Comparison of ENCODE assay signal across 19 mouse cellular contexts in the genomic region with DNA sequence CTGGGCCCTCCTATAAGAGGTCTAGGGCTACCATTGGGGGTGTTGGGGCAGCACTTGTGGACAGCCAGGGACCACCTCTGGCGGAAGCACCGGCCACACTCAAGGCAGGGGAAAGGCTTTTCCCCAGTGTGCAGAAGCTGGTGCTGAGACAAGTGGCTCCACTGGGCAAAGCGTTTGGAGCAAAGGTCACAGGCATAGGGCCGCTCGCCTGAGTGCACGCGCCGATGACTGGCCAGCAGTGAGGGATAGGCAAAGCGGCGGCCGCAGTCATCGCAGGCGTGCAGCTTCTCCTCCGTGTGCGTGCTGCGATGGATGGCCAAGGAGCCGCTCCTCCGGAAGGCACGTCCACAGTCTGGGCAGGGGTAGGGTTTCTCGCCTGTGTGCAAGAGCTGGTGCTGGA. TPM values are rescaled to one million over a fixed set of nuclear protein-coding genes. Genes with fewer than 3 reads are reported as not detected.
DNase-seq lines count a peak whose midpoint lies in the region; ATAC-seq and TF ChIP-seq lines count a peak whose summit lies in the region.
"Had no signal": no experiment of that assay in that cellular context is flagged by ENCODE, and none has a peak within 500 bp of the region (broad histone marks: within the 10 kb centered on the region; RNA-seq: fewer than 3 reads in every experiment).

No protein-coding gene starts in this region.

- no peak overlapping the region for H3K27ac ChIP-seq in kidney, embryonic 15.5 days
- H3K27ac ChIP-seq: embryonic facial prominence, embryonic 10.5 days; forebrain, embryonic 10.5 days; gastrocnemius, adult 2 months; heart, embryonic 13.5 days had no signal

- WGBS in kidney, embryonic 15.5 days, result 91% methylated on average over 20 of the region's 20 CpGs

- DNase-seq in kidney, adult 18-20 months, result peak; percentile 50
- peak; percentile 36 to 62 for DNase-seq in kidney, adult 8-10 months
- DNase-seq in kidney, postnatal 25 days, result peak; percentile 55 to 58
- DNase-seq in spleen, adult 12 weeks (ENCODE audit: low spot score), result no peak
- DNase-seq in urinary bladder, postnatal 10 days (ENCODE audit: low spot score), result no peak
- DNase-seq: adrenal gland, adult 8-10 months; adrenal gland, postnatal 36 days; cerebellum, adult 2 months; cerebellum, postnatal 10 days; gastrocnemius, adult 2 months; gastrocnemius, postnatal 25 days; heart, postnatal 36 days had no signal

- H3K9me3 ChIP-seq in kidney, embryonic 15.5 days (replicated peaks), result no peaks in the 10 kb centered on the region
- no peaks in the 10 kb centered on the region for H3K9me3 ChIP-seq in E14TG2a.4 (ENCODE audit: low read length)
- H3K9me3 ChIP-seq: embryonic facial prominence, embryonic 10.5 days; heart, embryonic 13.5 days had no signal

- H3K4me1 ChIP-seq in kidney, embryonic 15.5 days, result peaks cover 7% of the 10 kb centered on the region
- peaks cover 34% of the 10 kb centered on the region for H3K4me1 ChIP-seq in E14TG2a.4 (replicated peaks; ENCODE audit: low read depth, low read length)

- no peak overlapping the region for H3K4me2 ChIP-seq in kidney, embryonic 15.5 days
- H3K4me2 ChIP-seq: heart, embryonic 13.5 days had no signal

- H3K27me3 ChIP-seq in kidney, embryonic 15.5 days, result no peaks in the 10 kb centered on the region
- peaks cover 20% of the 10 kb centered on the region for H3K27me3 ChIP-seq in E14TG2a.4 (ENCODE audit: insufficient read depth, low read length)
- H3K27me3 ChIP-seq: heart, embryonic 13.5 days had no signal

- no peak for TF ChIP-seq CTCF in E14TG2a.4 (conservative IDR thresholded peaks at IDR 0.05; ENCODE audit: low read length)

- no peak for ATAC-seq in kidney, embryonic 15.5 days (replicated peaks; ENCODE audit: low FRiP score)
- ATAC-seq in megakaryocyte-erythroid progenitor cell, adult 5-6 weeks (replicated peaks; ENCODE audit: low FRiP score, low TSS enrichment, poor library complexity, severe bottlenecking), result no peak
- ATAC-seq: forebrain, embryonic 14.5 days had no signal

- H3K9ac ChIP-seq in kidney, embryonic 15.5 days, result no peak overlapping the region
- H3K9ac ChIP-seq: heart, embryonic 13.5 days had no signal

- peaks cover 54% of the 10 kb centered on the region for H3K36me3 ChIP-seq in kidney, embryonic 15.5 days
- peaks cover 36% of the 10 kb centered on the region for H3K36me3 ChIP-seq in E14TG2a.4 (ENCODE audit: insufficient read depth, low read length)

- H3K4me3 ChIP-seq in kidney, embryonic 15.5 days (replicated peaks), result no peak overlapping the region
- H3K4me3 ChIP-seq in E14TG2a.4 (replicated peaks; ENCODE audit: low read length), result peak overlapping the region; percentile 74
- H3K4me3 ChIP-seq: embryonic facial prominence, embryonic 10.5 days; forebrain, embryonic 10.5 days; gastrocnemius, adult 2 months; heart, embryonic 13.5 days had no signal

RNA-seq across cellular contexts. Expression of a gene that starts 5.0 kb away (rescaled TPM):
- 8.1 and 8.9 TPM in 2 replicates for polyA plus RNA-seq in kidney, embryonic 15.5 days (2015; fragmentation: Nextera tagmentation; extraction: Ambion mirVana)
- 3.6 and 5.8 TPM in 2 replicates for total RNA-seq in megakaryocyte-erythroid progenitor cell, adult 5-6 weeks (2014; fragmentation: Nextera tagmentation)
- 2.0 and 2.5 TPM in 2 replicates for total RNA-seq in megakaryocyte-erythroid progenitor cell, adult 5-6 weeks (2017)

RNA-seq across cellular contexts. Expression of a gene that starts 15.4 kb away (rescaled TPM):
- polyA plus RNA-seq in kidney, embryonic 15.5 days (2015; fragmentation: Nextera tagmentation; extraction: Ambion mirVana), result 36.0 and 47.4 TPM in 2 replicates
- 76.2 and 109 TPM in 2 replicates for total RNA-seq in megakaryocyte-erythroid progenitor cell, adult 5-6 weeks (2014; fragmentation: Nextera tagmentation)
- 33.1 and 34.2 TPM in 2 replicates for total RNA-seq in megakaryocyte-erythroid progenitor cell, adult 5-6 weeks (2017)

RNA-seq across cellular contexts. Expression of a gene that starts 22.1 kb away (rescaled TPM):
- 24.5 and 27.1 TPM in 2 replicates for polyA plus RNA-seq in kidney, embryonic 15.5 days (2015; fragmentation: Nextera tagmentation; extraction: Ambion mirVana)
- total RNA-seq in megakaryocyte-erythroid progenitor cell, adult 5-6 weeks (2014; fragmentation: Nextera tagmentation), result 6.9 and 14.9 TPM in 2 replicates
- total RNA-seq in megakaryocyte-erythroid progenitor cell, adult 5-6 weeks (2017), result 6.8 and 11.2 TPM in 2 replicates

RNA-seq across cellular contexts. Expression of a gene that starts 35.0 kb away (rescaled TPM):
- polyA plus RNA-seq in kidney, embryonic 15.5 days (2015; fragmentation: Nextera tagmentation; extraction: Ambion mirVana), result 10.2 and 11.9 TPM in 2 replicates
- 86.2 and 111 TPM in 2 replicates for total RNA-seq in megakaryocyte-erythroid progenitor cell, adult 5-6 weeks (2014; fragmentation: Nextera tagmentation)
- 11.8 and 17.7 TPM in 2 replicates for total RNA-seq in megakaryocyte-erythroid progenitor cell, adult 5-6 weeks (2017)

RNA-seq across cellular contexts. Expression of a gene that starts 37.4 kb away (rescaled TPM):
- polyA plus RNA-seq in kidney, embryonic 15.5 days (2015; fragmentation: Nextera tagmentation; extraction: Ambion mirVana), result 7.6 and 8.0 TPM in 2 replicates
- 1.8 and 6.5 TPM in 2 replicates for total RNA-seq in megakaryocyte-erythroid progenitor cell, adult 5-6 weeks (2014; fragmentation: Nextera tagmentation)
- total RNA-seq in megakaryocyte-erythroid progenitor cell, adult 5-6 weeks (2017), result 3.7 and 4.2 TPM in 2 replicates

Comparison
In these comparisons a context has a peak if more than half of its experiments do, and no peak if none do; other contexts are left out.
1. DNase-seq: peak in kidney, adult 18-20 months (single experiment), kidney, adult 8-10 months (2 of 2) and kidney, postnatal 25 days (2 of 2); none in spleen, adult 12 weeks (single experiment) and urinary bladder, postnatal 10 days (single experiment).